Mouse (Mus musculus): Measurements from ENCODE around the gene Borcs6. TPM values are rescaled to one million over a fixed set of nuclear protein-coding genes. Genes with fewer than 3 reads are reported as not detected.

Borcs6 gene
- polyA plus RNA-seq, 1 experiment from 2014 or later = 4.3 TPM

- Histone ChIP-seq H3K36me3 (replicated peaks) (peaks cover 56% of the 10 kb centered on the region), H3K27ac (replicated peaks) (no peak overlapping the region), H3K4me2 (no peak overlapping the region), H3K9ac (no peak overlapping the region), H3K4me3 (replicated peaks) (no peak overlapping the region), H3K4me1 (replicated peaks) (peaks cover 45% of the 10 kb centered on the region), H3K9me3 (replicated peaks) (no peaks in the 10 kb centered on the region), H3K27me3 (no peaks in the 10 kb centered on the region)
- ATAC-seq (ENCODE audit: insufficient read depth) = no peak
- WGBS (ENCODE audit: insufficient replicate concordance) = 83% methylated on average over 3 of the region's 3 CpGs
Measured at GRCm38 (mm10) chr11:69034585-69034984, 24.9 kb upstream of the Borcs6 start.

DNA sequence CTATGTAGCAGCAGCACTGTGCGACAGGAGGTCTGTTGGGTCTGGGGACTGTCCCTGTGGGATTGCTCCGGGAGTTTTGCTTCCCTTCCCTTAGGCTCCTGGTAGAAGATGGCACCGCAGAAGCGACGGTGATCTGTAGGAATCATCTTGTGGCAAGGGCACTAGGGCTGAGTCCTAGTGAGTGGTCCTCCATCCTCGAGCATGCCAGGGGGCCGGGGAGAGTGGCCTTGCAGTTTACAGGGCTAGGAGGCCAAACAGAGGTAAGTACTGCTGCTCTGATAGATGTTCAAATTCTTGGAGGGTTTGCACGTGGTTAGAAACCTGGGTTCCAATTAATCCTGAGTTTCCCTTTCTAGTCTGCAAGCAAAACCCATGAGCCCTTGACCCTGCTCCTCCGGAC lies 24.1 kb upstream of the Borcs6 start:
- Histone ChIP-seq H3K4me3 (replicated peaks) (peak overlapping the region; percentile 71; the same call in 1 of the 2 replicates), H3K36me3 (replicated peaks) (peaks cover 48% of the 10 kb centered on the region), H3K9ac (no peak overlapping the region), H3K27ac (replicated peaks) (peak overlapping the region; percentile 45; the same call in 1 of the 2 replicates), H3K4me1 (replicated peaks) (peaks cover 52% of the 10 kb centered on the region), H3K4me2 (peak overlapping the region; percentile 88), H3K9me3 (replicated peaks) (no peaks in the 10 kb centered on the region), H3K27me3 (no peaks in the 10 kb centered on the region)
- 78% methylated on average over 9 of the region's 9 CpGs for WGBS (ENCODE audit: insufficient replicate concordance)
- ATAC-seq (ENCODE audit: insufficient read depth) = no peak

DNA sequence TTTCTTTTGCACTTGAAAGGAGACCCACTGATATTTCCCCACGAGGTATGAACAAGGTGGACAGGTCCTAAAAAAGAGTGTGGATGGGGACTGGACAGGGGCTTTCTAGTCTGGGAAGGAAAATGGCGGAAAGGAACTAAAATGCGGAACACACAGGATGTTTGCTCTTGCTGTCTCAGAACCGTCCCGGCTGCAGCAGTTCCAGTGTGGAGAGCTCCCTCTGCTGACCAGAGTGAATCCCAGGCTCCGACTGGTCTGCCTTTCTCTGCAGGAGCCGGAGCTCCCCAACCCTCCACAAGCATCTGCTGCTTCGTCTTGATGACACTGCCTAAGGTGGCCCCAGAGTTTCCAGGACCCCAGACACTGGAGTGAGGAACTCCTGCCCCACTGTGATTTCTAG lies 23.7 kb upstream of the Borcs6 start:
- H3K9me3 ChIP-seq (replicated peaks) = no peaks in the 10 kb centered on the region
- 0 out of 2 replicates have a peak overlapping the region, but pooled peaks have one; percentile 3 for H3K9ac ChIP-seq
- peak overlapping the region; percentile 71 for H3K4me3 ChIP-seq (replicated peaks)
- peak overlapping the region; percentile 88 for H3K4me2 ChIP-seq
- H3K27me3 ChIP-seq = no peaks in the 10 kb centered on the region
- peaks cover 44% of the 10 kb centered on the region for H3K36me3 ChIP-seq (replicated peaks)
- 5% methylated on average over 8 of the region's 8 CpGs for WGBS (ENCODE audit: insufficient replicate concordance)
- peak; percentile 17 for ATAC-seq (ENCODE audit: insufficient read depth)
- H3K4me1 ChIP-seq (replicated peaks) = peaks cover 56% of the 10 kb centered on the region
- H3K27ac ChIP-seq (replicated peaks) = peak overlapping the region; percentile 45; the same call in 1 of the 2 replicates

GRCm38 (mm10) chr11:69036486-69037230 lies 22.9 kb upstream of the Borcs6 start:
- peaks cover 60% of the 10 kb centered on the region for H3K4me1 ChIP-seq (replicated peaks)
- peak overlapping the region; percentile 79 for H3K27ac ChIP-seq (replicated peaks)
- no peaks in the 10 kb centered on the region for H3K27me3 ChIP-seq
- H3K9me3 ChIP-seq (replicated peaks) = no peaks in the 10 kb centered on the region
- ATAC-seq (ENCODE audit: insufficient read depth) = peak; percentile 10; the same call in 1 of the 2 replicates
- peaks cover 36% of the 10 kb centered on the region for H3K36me3 ChIP-seq (replicated peaks)
- H3K4me2 ChIP-seq = peak overlapping the region; percentile 88
- H3K9ac ChIP-seq = peak overlapping the region; percentile 64
- H3K4me3 ChIP-seq (replicated peaks) = peak overlapping the region; percentile 71
- 8% methylated on average over 20 of the region's 20 CpGs for WGBS (ENCODE audit: insufficient replicate concordance)

- WGBS (ENCODE audit: insufficient replicate concordance) = under 1% methylated on average over 34 of the region's 34 CpGs
Measured at GRCm38 (mm10) chr11:69037231-69038061, 22.1 kb upstream of the Borcs6 start.

GRCm38 (mm10) chr11:69038173-69038572 lies 21.3 kb upstream of the Borcs6 start:
- ATAC-seq (ENCODE audit: insufficient read depth) = no peak
- peak overlapping the region; percentile 30; the same call in 1 of the 2 replicates for H3K4me2 ChIP-seq
- WGBS (ENCODE audit: insufficient replicate concordance) = 72% methylated on average over 5 of the region's 5 CpGs

More at GRCm38 (mm10) chr11:69037231-69038061, 22.1 kb upstream of the Borcs6 start:
- Histone ChIP-seq H3K9me3 (replicated peaks) (no peaks in the 10 kb centered on the region), H3K4me3 (replicated peaks) (peak overlapping the region; percentile 71), H3K4me1 (replicated peaks) (peaks cover 60% of the 10 kb centered on the region), H3K4me2 (peak overlapping the region; percentile 88), H3K9ac (peak overlapping the region; percentile 64), H3K36me3 (replicated peaks) (peaks cover 30% of the 10 kb centered on the region), H3K27ac (replicated peaks) (peak overlapping the region; percentile 79), H3K27me3 (no peaks in the 10 kb centered on the region)
- peak; percentile 35 for ATAC-seq (ENCODE audit: insufficient read depth)

GRCm38 (mm10) chr11:69045531-69046394 lies 13.8 kb upstream of the Borcs6 start, which contains the start of gene Aurkb:
Gene Aurkb, plus strand, starts transcription at chr11:69045647.
- Histone ChIP-seq H3K4me2 (peak within 1 kb of the TSS; percentile 74), H3K9me3 (replicated peaks) (no peaks in the 10 kb centered on the region), H3K27me3 (no peaks in the 10 kb centered on the region), H3K4me3 (replicated peaks) (peak within 1 kb of the TSS; percentile 85), H3K4me1 (replicated peaks) (peaks cover 53% of the 10 kb centered on the region), H3K27ac (replicated peaks) (peak within 1 kb of the TSS; percentile 93), H3K9ac (peak within 1 kb of the TSS; percentile 90), H3K36me3 (replicated peaks) (peaks cover 36% of the 10 kb centered on the region)
- under 1% methylated on average over 54 of the region's 54 CpGs for WGBS (ENCODE audit: insufficient replicate concordance)
- peak; percentile 81 for ATAC-seq (ENCODE audit: insufficient read depth)

More at GRCm38 (mm10) chr11:69038173-69038572, 21.3 kb upstream of the Borcs6 start:
- Histone ChIP-seq H3K27ac (replicated peaks) (no peak overlapping the region), H3K9me3 (replicated peaks) (no peaks in the 10 kb centered on the region), H3K9ac (no peak overlapping the region), H3K4me3 (replicated peaks) (no peak overlapping the region), H3K4me1 (replicated peaks) (peaks cover 63% of the 10 kb centered on the region), H3K27me3 (no peaks in the 10 kb centered on the region), H3K36me3 (replicated peaks) (peaks cover 25% of the 10 kb centered on the region)

- WGBS (ENCODE audit: insufficient replicate concordance) = 7% methylated on average over 9 of the region's 9 CpGs
- Histone ChIP-seq H3K9me3 (replicated peaks) (no peaks in the 10 kb centered on the region), H3K9ac (peak overlapping the region; percentile 90), H3K27ac (replicated peaks) (peak overlapping the region; percentile 93), H3K36me3 (replicated peaks) (peaks cover 42% of the 10 kb centered on the region), H3K4me3 (replicated peaks) (peak overlapping the region; percentile 85), H3K4me2 (peak overlapping the region; percentile 74), H3K27me3 (no peaks in the 10 kb centered on the region), H3K4me1 (replicated peaks) (peaks cover 55% of the 10 kb centered on the region)
- ATAC-seq (ENCODE audit: insufficient read depth) = no peak
Measured at GRCm38 (mm10) chr11:69046395-69046774, 13.1 kb upstream of the Borcs6 start.

GRCm38 (mm10) chr11:69047592-69047991 lies 11.9 kb upstream of the Borcs6 start:
- no peak for ATAC-seq (ENCODE audit: insufficient read depth)
- Histone ChIP-seq H3K27me3 (no peaks in the 10 kb centered on the region), H3K4me2 (peak overlapping the region; percentile 74), H3K27ac (replicated peaks) (peak overlapping the region; percentile 26; the same call in 1 of the 2 replicates), H3K9ac (peak overlapping the region; percentile 22; the same call in 1 of the 2 replicates), H3K4me3 (replicated peaks) (peak overlapping the region; percentile 85), H3K36me3 (replicated peaks) (peaks cover 54% of the 10 kb centered on the region), H3K9me3 (replicated peaks) (no peaks in the 10 kb centered on the region), H3K4me1 (replicated peaks) (peaks cover 53% of the 10 kb centered on the region)
- 87% methylated on average over 12 of the region's 12 CpGs for WGBS (ENCODE audit: insufficient replicate concordance)

GRCm38 (mm10) chr11:69048151-69048550 lies 11.4 kb upstream of the Borcs6 start:
- H3K27me3 ChIP-seq = no peaks in the 10 kb centered on the region
- WGBS (ENCODE audit: insufficient replicate concordance) = 87% methylated on average over 14 of the region's 14 CpGs
- peaks cover 50% of the 10 kb centered on the region for H3K4me1 ChIP-seq (replicated peaks)
- peaks cover 58% of the 10 kb centered on the region for H3K36me3 ChIP-seq (replicated peaks)
- H3K4me3 ChIP-seq (replicated peaks) = peak overlapping the region; percentile 85
- no peak overlapping the region for H3K9ac ChIP-seq
- no peak for ATAC-seq (ENCODE audit: insufficient read depth)
- no peak overlapping the region for H3K27ac ChIP-seq (replicated peaks)
- H3K9me3 ChIP-seq (replicated peaks) = no peaks in the 10 kb centered on the region
- peak overlapping the region; percentile 74 for H3K4me2 ChIP-seq

Measured in liver, embryonic 15.5 days (tissue).